Mouse (Mus musculus) forebrain, embryonic 14.5 days (tissue): ENCODE data around the gene Cd164l2. TPM values are rescaled to one million over a fixed set of nuclear protein-coding genes. Genes with fewer than 3 reads are reported as not detected.
A peak's percentile ranks its signal among the peaks of the same experiment; 100 is the strongest.

Experiments
- ATAC-seq: fragments of 200-750 bp; cut with Nextera tagmentation; 2 replicates; pipeline ENCODE4 v1.8.0; 2017; ENCODE audit warnings: mild to moderate bottlenecking, moderate library complexity
- DNase-seq: peaks from one replicate; pipeline ENCODE4 v3.0.0-alpha.2; 2015; ENCODE audit warnings: low spot score
- H3K27ac ChIP-seq: fragments of 300-500 bp; sonication (generic); 2 replicates; pipeline ENCODE4 v1.5.1; 2014; ENCODE audit warnings: low read depth, mild to moderate bottlenecking, control low read depth, low read length, moderate library complexity
- H3K27me3 ChIP-seq: fragments of 300-500 bp; sonication (generic); replicated peaks from 2 replicates; pipeline ENCODE4 v1.6.1; 2014; ENCODE audit warnings: low read length, control low read depth, mixed read lengths; ENCODE audit not compliant: control insufficient read depth, insufficient read depth
- H3K36me3 ChIP-seq: fragments of 300-500 bp; sonication (generic); 2 replicates; pipeline ENCODE4 v1.6.1; 2014; ENCODE audit warnings: low read length, control low read depth; ENCODE audit not compliant: control insufficient read depth, insufficient read depth
- H3K4me1 ChIP-seq: fragments of 300-500 bp; sonication (generic); 2 replicates; pipeline ENCODE4 v1.6.1; 2014; ENCODE audit warnings: antibody characterized with exemption, low read length, control low read depth; ENCODE audit not compliant: control insufficient read depth, insufficient read depth
- H3K4me2 ChIP-seq: fragments of 300-500 bp; sonication (generic); 2 replicates; pipeline ENCODE4 v1.6.1; 2014; ENCODE audit warnings: mild to moderate bottlenecking, control low read depth, low read length
- H3K4me3 ChIP-seq: fragments of 300-500 bp; sonication (generic); 2 replicates; pipeline ENCODE4 v1.5.1; 2014; ENCODE audit warnings: low read depth, low read length, control low read depth
- H3K9ac ChIP-seq: fragments of 300-500 bp; sonication (generic); 2 replicates; pipeline ENCODE4 v1.6.1; 2014; ENCODE audit warnings: mild to moderate bottlenecking, low read length, control low read depth, moderate library complexity
- H3K9me3 ChIP-seq: fragments of 300-500 bp; sonication (generic); replicated peaks from 2 replicates; pipeline ENCODE4 v1.6.1; 2016; ENCODE audit warnings: low read length, control low read depth, mixed read lengths; ENCODE audit not compliant: control insufficient read depth
- WGBS: fragments of 180-500 bp; shearing (Covaris S2); extraction: QIAGEN DNeasy Blood & Tissue Kit; methylation state at CpG from one replicate; pipeline ENCODE4 v1.1.7; 2014; 5-methylcytosine and 5-hydroxymethylcytosine counted together
- polyA plus RNA-seq: library from polyadenylated mRNA; unstranded; fragments of >200 nt; fragmentation: Nextera tagmentation; extraction: Ambion mirVana; gene quantifications from 2 replicates; pipeline ENCODE4 v1.2.1, GENCODE M21; 2014

The Cd164l2 gene
- polyA plus RNA-seq, 1 experiment from 2014 or later, result 0.43 TPM

DNA sequence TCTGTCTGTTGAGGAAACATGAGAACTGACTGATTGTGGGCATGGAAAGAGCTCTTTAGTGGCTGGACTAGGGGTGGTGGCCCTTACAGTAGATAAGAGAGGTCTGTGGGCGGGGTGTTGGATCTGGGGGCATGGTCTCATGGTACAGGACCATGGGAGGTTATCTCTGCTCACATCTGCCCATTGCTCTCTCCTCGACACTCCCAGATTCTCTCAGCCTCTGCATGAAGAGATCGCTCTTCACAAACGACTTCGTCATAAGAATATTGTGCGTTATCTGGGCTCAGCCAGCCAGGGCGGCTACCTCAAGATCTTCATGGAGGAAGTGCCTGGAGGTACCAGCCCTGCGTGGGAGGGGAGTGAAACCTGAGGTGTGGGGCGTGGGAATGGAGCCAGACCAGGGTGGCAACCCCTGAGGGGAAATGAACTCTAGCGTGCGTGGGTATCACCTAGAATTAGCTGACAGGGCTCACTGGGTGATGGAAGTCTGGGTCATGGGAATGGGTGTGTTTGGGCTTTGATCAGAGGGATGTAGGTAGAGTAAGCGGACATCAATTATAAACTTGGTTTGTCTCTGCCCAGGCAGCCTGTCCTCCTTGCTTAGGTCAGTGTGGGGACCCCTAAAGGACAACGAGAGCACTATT lies 36.0 kb downstream of the Cd164l2 start:
- no peaks in the 10 kb centered on the region for H3K36me3 ChIP-seq
- DNase-seq (no peak), ATAC-seq (no peak)
- H3K9ac ChIP-seq, result no peak overlapping the region
- H3K27me3 ChIP-seq, result peaks cover 43% of the 10 kb centered on the region
- 79% methylated on average over 13 of the region's 13 CpGs for whole genome bisulfite sequencing
- no peaks in the 10 kb centered on the region for H3K9me3 ChIP-seq
- peaks cover 4% of the 10 kb centered on the region for H3K4me1 ChIP-seq
- H3K4me3 ChIP-seq, result no peak overlapping the region
- no peak overlapping the region for H3K4me2 ChIP-seq
- no peak overlapping the region for H3K27ac ChIP-seq

DNA sequence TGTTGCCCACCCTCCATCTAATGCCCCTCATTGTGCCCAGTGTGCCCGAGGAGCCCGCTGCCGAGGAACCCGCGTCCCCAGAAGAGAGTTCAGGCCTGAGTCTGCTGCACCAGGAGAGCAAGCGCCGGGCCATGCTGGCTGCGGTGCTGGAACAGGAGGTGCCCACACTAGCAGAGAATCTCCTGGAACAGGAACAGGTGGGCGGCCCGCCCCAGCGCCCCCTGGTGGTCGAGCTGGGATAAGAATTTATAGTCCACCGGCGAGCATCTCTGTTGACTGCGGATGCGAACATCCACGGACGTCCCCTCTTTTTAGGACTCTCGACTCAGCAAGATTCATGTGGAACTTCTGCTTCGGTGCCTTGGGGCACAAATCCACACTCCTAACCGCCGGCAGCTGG lies 38.7 kb downstream of the Cd164l2 start:
- peak overlapping the region; percentile 27 for H3K4me3 ChIP-seq
- H3K4me2 ChIP-seq, result peak overlapping the region; percentile 52
- 2% methylated on average over 22 of the region's 22 CpGs for WGBS
- no peaks in the 10 kb centered on the region for H3K36me3 ChIP-seq
- ATAC-seq (no peak), DNase-seq (peak; percentile 69)
- no peaks in the 10 kb centered on the region for H3K9me3 ChIP-seq
- H3K27ac ChIP-seq, result no peak overlapping the region
- H3K27me3 ChIP-seq, result peaks cover 33% of the 10 kb centered on the region
- H3K4me1 ChIP-seq, result peaks cover 4% of the 10 kb centered on the region
- peak overlapping the region; percentile 49; the same call in 1 of the 2 replicates for H3K9ac ChIP-seq

DNA sequence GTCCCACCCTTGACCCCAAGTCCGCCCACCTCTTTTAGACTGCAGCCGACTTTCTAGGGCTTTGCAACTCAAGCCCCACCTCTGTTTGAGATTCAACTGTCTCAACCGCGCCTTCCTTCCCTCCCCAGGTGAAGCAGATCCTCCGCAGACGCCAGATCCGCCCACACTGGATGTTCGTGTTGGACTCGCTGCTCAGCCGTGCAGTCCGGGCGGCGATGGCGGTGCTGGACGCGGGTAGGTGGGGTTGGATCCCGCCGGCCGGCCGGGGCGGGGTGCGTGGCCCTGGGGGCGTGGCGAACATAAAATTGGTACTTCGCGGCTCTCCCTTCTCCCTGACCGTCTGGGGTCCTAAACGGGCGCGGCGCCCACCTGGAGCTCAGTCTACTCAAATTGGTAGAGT lies 39.3 kb downstream of the Cd164l2 start:
- H3K27me3 ChIP-seq, result peaks cover 33% of the 10 kb centered on the region
- peak overlapping the region; percentile 52 for H3K4me2 ChIP-seq
- peaks cover 4% of the 10 kb centered on the region for H3K4me1 ChIP-seq
- no peak for ATAC-seq
- no peaks in the 10 kb centered on the region for H3K9me3 ChIP-seq
- H3K36me3 ChIP-seq, result no peaks in the 10 kb centered on the region
- H3K4me3 ChIP-seq, result peak overlapping the region; percentile 27
- WGBS, result 1% methylated on average over 28 of the region's 31 CpGs
- DNase-seq, result no peak
- H3K27ac ChIP-seq, result no peak overlapping the region
- H3K9ac ChIP-seq, result peak overlapping the region; percentile 49

DNA sequence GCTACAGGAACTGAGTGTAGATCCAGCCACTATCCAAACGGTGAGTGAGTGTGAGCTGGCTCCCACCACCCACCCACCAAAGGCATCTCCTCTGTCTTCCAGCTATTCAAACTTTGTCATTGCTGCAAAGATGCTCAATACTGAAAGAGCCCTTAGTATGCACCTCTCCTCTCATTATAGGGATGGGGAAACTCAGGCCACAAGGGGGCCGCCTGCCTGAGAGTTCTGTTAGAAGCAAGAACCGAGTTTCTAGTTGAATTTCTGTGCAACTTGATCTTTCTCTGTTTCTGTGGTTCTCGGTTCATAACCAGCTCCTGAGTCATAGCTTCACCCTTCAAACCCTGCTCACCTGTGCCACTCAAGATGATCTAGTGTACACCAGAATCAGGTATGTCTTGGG lies 40.2 kb downstream of the Cd164l2 start:
- H3K4me1 ChIP-seq, result peaks cover 4% of the 10 kb centered on the region
- no peak overlapping the region for H3K4me3 ChIP-seq
- ATAC-seq (no peak), DNase-seq (peak; percentile 24)
- no peak overlapping the region for H3K9ac ChIP-seq
- WGBS, result 31% methylated on average over 4 of the region's 4 CpGs
- H3K27me3 ChIP-seq, result peaks cover 41% of the 10 kb centered on the region
- no peak overlapping the region for H3K27ac ChIP-seq
- no peaks in the 10 kb centered on the region for H3K36me3 ChIP-seq
- H3K9me3 ChIP-seq, result no peaks in the 10 kb centered on the region
- no peak overlapping the region for H3K4me2 ChIP-seq

DNA sequence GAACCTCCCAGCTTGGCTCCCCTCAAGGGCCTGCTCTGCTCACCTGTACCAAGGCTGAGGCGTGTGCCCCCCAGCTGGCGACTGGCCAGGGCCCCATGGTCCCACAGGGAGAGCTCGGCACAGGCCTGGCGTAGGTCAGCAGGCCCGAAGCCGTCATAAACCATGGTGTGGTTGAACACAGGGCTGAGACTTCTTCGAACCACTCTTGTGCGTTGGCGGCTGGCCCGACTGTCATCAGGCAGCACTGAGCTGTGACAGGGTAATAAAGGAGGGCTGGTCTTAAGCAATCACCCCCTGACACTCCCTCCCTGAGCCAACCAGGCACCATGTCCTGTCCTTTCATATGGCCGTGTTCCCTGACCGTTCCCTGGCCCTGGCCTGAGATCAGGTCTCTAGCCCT lies 41.5 kb downstream of the Cd164l2 start:
- WGBS, result 84% methylated on average over 12 of the region's 12 CpGs
- H3K27me3 ChIP-seq, result peaks cover 42% of the 10 kb centered on the region
- no peak for DNase-seq
- no peak overlapping the region for H3K4me3 ChIP-seq
- no peak for ATAC-seq
- no peaks in the 10 kb centered on the region for H3K36me3 ChIP-seq
- H3K27ac ChIP-seq, result no peak overlapping the region
- H3K4me2 ChIP-seq, result no peak overlapping the region
- H3K9me3 ChIP-seq, result no peaks in the 10 kb centered on the region
- peaks cover 4% of the 10 kb centered on the region for H3K4me1 ChIP-seq
- no peak overlapping the region for H3K9ac ChIP-seq

DNA sequence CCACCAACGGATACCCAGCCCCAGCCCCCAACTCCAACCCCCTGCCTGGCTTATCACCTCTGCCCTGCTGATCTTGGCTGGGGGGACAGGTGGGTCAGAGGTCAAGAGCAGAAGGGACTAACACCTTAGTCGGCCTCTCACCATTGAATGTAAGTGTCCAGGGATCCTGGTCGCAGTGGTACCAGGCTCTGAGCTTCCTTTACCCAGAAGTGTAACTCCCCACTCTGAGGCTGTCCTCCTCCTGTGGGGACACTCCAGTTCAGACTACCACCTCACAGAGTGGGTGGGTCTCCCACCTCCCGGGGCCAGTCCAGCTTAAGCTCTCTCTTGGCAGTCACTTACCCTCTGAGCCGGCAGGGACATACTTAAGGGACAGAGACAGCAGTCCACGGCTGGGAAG lies 43.5 kb downstream of the Cd164l2 start:
- H3K27me3 ChIP-seq, result peaks cover 34% of the 10 kb centered on the region
- H3K4me2 ChIP-seq, result no peak overlapping the region
- 65% methylated on average over 6 of the region's 6 CpGs for WGBS
- no peak overlapping the region for H3K9ac ChIP-seq
- H3K36me3 ChIP-seq, result no peaks in the 10 kb centered on the region
- DNase-seq (no peak), ATAC-seq (no peak)
- H3K4me3 ChIP-seq, result no peak overlapping the region
- H3K27ac ChIP-seq, result no peak overlapping the region
- H3K4me1 ChIP-seq, result peaks cover 4% of the 10 kb centered on the region
- no peaks in the 10 kb centered on the region for H3K9me3 ChIP-seq

DNA sequence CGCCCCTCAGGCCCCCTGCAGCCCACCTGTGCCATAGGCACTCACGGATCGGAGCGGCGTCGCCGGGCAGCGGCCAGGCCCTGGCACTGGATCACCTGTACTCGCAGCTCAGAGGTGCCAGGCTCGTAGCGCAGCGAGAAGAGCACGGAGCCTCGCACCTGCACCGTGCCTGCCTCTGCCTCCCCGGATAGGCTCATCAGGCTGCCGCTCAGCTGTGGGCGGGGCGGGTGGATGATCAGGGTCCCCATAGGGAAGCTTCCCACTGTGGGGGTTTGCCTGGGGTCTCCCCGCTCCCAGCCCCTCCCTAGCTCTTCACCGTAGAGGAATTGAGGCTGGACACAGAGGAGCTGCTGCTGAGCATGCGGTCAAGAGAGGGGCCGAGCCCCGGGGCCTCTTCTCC lies 44.9 kb downstream of the Cd164l2 start:
- Histone ChIP-seq H3K9me3 (no peaks in the 10 kb centered on the region), H3K4me3 (no peak overlapping the region), H3K9ac (no peak overlapping the region), H3K27ac (no peak overlapping the region), H3K36me3 (no peaks in the 10 kb centered on the region), H3K4me1 (no peaks in the 10 kb centered on the region), H3K4me2 (no peak overlapping the region), H3K27me3 (peaks cover 20% of the 10 kb centered on the region)
- ATAC-seq, result no peak
- 18% methylated on average over 24 of the region's 24 CpGs for WGBS
- DNase-seq, result no peak

DNA sequence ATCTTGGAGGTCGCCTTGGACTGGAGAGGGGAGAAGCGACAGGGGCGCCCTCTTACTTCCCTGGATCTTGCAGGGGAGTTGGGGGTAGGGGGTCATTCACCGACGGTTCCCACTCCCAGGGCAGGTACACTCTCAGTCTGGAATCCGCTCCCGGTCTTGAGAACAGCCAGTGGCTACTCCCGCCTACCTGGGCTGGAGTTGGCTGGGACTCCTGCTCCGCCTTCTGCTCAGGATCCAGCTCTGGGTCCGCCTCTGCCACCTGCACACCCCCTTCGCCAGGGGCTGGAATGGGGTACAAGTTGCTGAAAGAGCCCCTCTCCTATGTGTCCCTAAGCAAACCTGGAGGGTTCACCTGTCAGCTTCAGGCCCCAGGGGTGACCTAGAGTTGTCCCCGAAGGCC lies 45.3 kb downstream of the Cd164l2 start:
- H3K4me2 ChIP-seq, result no peak overlapping the region
- no peaks in the 10 kb centered on the region for H3K9me3 ChIP-seq
- no peaks in the 10 kb centered on the region for H3K36me3 ChIP-seq
- ATAC-seq (no peak), DNase-seq (no peak)
- H3K4me3 ChIP-seq, result no peak overlapping the region
- H3K27me3 ChIP-seq, result peaks cover 16% of the 10 kb centered on the region; the same call in 1 of the 2 replicates
- no peak overlapping the region for H3K27ac ChIP-seq
- H3K9ac ChIP-seq, result no peak overlapping the region
- 30% methylated on average over 11 of the region's 12 CpGs for WGBS
- H3K4me1 ChIP-seq, result no peaks in the 10 kb centered on the region

DNA sequence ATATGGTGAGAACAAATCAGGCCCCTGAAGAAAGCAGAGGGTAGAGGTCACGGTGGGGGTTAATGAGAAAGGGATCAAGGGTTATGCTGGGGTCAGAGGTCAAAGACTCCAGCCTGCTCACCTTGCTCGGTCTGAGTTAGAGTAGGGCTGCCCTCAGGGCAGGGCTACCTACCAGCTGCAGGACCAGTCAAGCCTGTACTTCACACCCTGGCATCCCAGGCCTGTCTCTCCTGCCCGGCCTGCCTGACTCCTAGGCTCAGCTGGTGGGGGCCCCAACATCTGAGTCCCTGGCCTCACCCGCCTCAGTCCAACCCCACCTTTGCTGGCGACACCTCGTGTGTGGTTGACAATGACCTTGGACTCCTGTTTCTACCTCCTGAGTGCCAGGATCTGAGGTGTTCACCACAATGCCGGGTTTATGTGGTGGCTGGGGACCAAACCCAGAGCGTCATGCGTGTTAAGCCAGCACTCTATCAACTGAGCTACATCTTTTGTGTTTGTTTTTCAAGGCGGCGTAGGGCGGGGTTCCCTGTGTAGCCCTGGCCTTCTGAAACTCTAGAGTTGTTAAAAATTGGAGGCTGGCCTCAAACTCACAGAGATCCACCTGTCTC lies 46.0 kb downstream of the Cd164l2 start:
- WGBS, result 81% methylated on average over 12 of the region's 12 CpGs
- no peak for DNase-seq
- ATAC-seq, result no peak

More for the DNA sequence above, 46.0 kb downstream of the Cd164l2 start:
- H3K27me3 ChIP-seq, result peaks cover 11% of the 10 kb centered on the region; the same call in 1 of the 2 replicates
- no peak overlapping the region for H3K27ac ChIP-seq
- no peak overlapping the region for H3K4me3 ChIP-seq
- H3K36me3 ChIP-seq, result no peaks in the 10 kb centered on the region
- no peak overlapping the region for H3K4me2 ChIP-seq
- H3K4me1 ChIP-seq, result no peaks in the 10 kb centered on the region
- no peaks in the 10 kb centered on the region for H3K9me3 ChIP-seq
- H3K9ac ChIP-seq, result no peak overlapping the region
